Mouse (Mus musculus): ENCODE data around the gene Usp37. TPM values are rescaled to one million over a fixed set of nuclear protein-coding genes. Genes with fewer than 3 reads are reported as not detected.

The Usp37 gene
- polyA plus RNA-seq, 2 experiments = 14.2 to 30.3 TPM

- Histone ChIP-seq H3K27ac (replicated peaks; ENCODE audit: low read depth, low read length) (no peak overlapping the region), H3K4me1 (ENCODE audit: control insufficient read depth, insufficient read depth, low read length) (peaks cover 14% of the 10 kb centered on the region), H3K27me3 (ENCODE audit: control insufficient read depth, insufficient read depth, low read length) (no peaks in the 10 kb centered on the region), H3K36me3 (ENCODE audit: control insufficient read depth, insufficient read depth, low read length) (peaks cover 25% of the 10 kb centered on the region), H3K4me3 (replicated peaks; ENCODE audit: low read length) (no peak overlapping the region), H3K9ac (ENCODE audit: low read depth, low read length, severe bottlenecking) (no peak overlapping the region), H3K9me3 (ENCODE audit: control insufficient read depth, low read length) (no peaks in the 10 kb centered on the region), H3K4me2 (replicated peaks; ENCODE audit: low read depth, low read length, severe bottlenecking) (no peak overlapping the region)
- ATAC-seq (ENCODE audit: low FRiP score, low read depth) = no peak
- TF ChIP-seq POLR2A (IDR thresholded peaks at IDR 0.05; ENCODE audit: borderline replicate concordance, extremely low read depth, insufficient read depth, insufficient read length) = no peak
- DNase-seq (ENCODE audit: low spot score) = no peak
- 88% methylated on average over 11 of the region's 13 CpGs for WGBS
These were observed 148.8 kb downstream of the Usp37 start for GRCm38 (mm10) chr1:74395290-74395689.

GRCm38 (mm10) chr1:74394858-74395257 lies 149.2 kb downstream of the Usp37 start:
- WGBS = 93% methylated on average over 15 of the region's 15 CpGs
- no peak for TF ChIP-seq POLR2A (IDR thresholded peaks at IDR 0.05; ENCODE audit: borderline replicate concordance, extremely low read depth, insufficient read depth, insufficient read length)
- Histone ChIP-seq H3K36me3 (ENCODE audit: control insufficient read depth, insufficient read depth, low read length) (peaks cover 25% of the 10 kb centered on the region), H3K9me3 (ENCODE audit: control insufficient read depth, low read length) (no peaks in the 10 kb centered on the region), H3K4me1 (ENCODE audit: control insufficient read depth, insufficient read depth, low read length) (peaks cover 14% of the 10 kb centered on the region), H3K27me3 (ENCODE audit: control insufficient read depth, insufficient read depth, low read length) (no peaks in the 10 kb centered on the region), H3K9ac (ENCODE audit: low read depth, low read length, severe bottlenecking) (no peak overlapping the region), H3K27ac (replicated peaks; ENCODE audit: low read depth, low read length) (no peak overlapping the region), H3K4me3 (replicated peaks; ENCODE audit: low read length) (no peak overlapping the region), H3K4me2 (replicated peaks; ENCODE audit: low read depth, low read length, severe bottlenecking) (no peak overlapping the region)
- no peak for ATAC-seq (ENCODE audit: low FRiP score, low read depth)
- DNase-seq (ENCODE audit: low spot score) = no peak

- H3K4me1 ChIP-seq (ENCODE audit: control insufficient read depth, insufficient read depth, low read length) = peaks cover 14% of the 10 kb centered on the region
- no peak for ATAC-seq (ENCODE audit: low FRiP score, low read depth)
- no peak overlapping the region for H3K4me3 ChIP-seq (replicated peaks; ENCODE audit: low read length)
- H3K36me3 ChIP-seq (ENCODE audit: control insufficient read depth, insufficient read depth, low read length) = peaks cover 25% of the 10 kb centered on the region
- no peak overlapping the region for H3K27ac ChIP-seq (replicated peaks; ENCODE audit: low read depth, low read length)
- H3K9me3 ChIP-seq (ENCODE audit: control insufficient read depth, low read length) = no peaks in the 10 kb centered on the region
- WGBS = 87% methylated on average over 9 of the region's 9 CpGs
- H3K9ac ChIP-seq (ENCODE audit: low read depth, low read length, severe bottlenecking) = no peak overlapping the region
- no peaks in the 10 kb centered on the region for H3K27me3 ChIP-seq (ENCODE audit: control insufficient read depth, insufficient read depth, low read length)
- no peak for DNase-seq (ENCODE audit: low spot score)
- no peak overlapping the region for H3K4me2 ChIP-seq (replicated peaks; ENCODE audit: low read depth, low read length, severe bottlenecking)
- TF ChIP-seq POLR2A (IDR thresholded peaks at IDR 0.05; ENCODE audit: borderline replicate concordance, extremely low read depth, insufficient read depth, insufficient read length) = no peak
These were observed 149.8 kb downstream of the Usp37 start for GRCm38 (mm10) chr1:74394311-74394710.

GRCm38 (mm10) chr1:74393697-74394096 lies 150.4 kb downstream of the Usp37 start:
- TF ChIP-seq POLR2A (IDR thresholded peaks at IDR 0.05; ENCODE audit: borderline replicate concordance, extremely low read depth, insufficient read depth, insufficient read length) = no peak
- 92% methylated on average over 9 of the region's 9 CpGs for WGBS
- Histone ChIP-seq H3K27ac (replicated peaks; ENCODE audit: low read depth, low read length) (no peak overlapping the region), H3K9me3 (ENCODE audit: control insufficient read depth, low read length) (no peaks in the 10 kb centered on the region), H3K9ac (ENCODE audit: low read depth, low read length, severe bottlenecking) (no peak overlapping the region), H3K4me2 (replicated peaks; ENCODE audit: low read depth, low read length, severe bottlenecking) (peak overlapping the region; percentile 96; the same call in 1 of the 2 replicates), H3K4me3 (replicated peaks; ENCODE audit: low read length) (peak overlapping the region; percentile 76; the same call in 1 of the 2 replicates), H3K27me3 (ENCODE audit: control insufficient read depth, insufficient read depth, low read length) (no peaks in the 10 kb centered on the region), H3K4me1 (ENCODE audit: control insufficient read depth, insufficient read depth, low read length) (peaks cover 14% of the 10 kb centered on the region), H3K36me3 (ENCODE audit: control insufficient read depth, insufficient read depth, low read length) (peaks cover 25% of the 10 kb centered on the region)
- no peak for DNase-seq (ENCODE audit: low spot score)
- no peak for ATAC-seq (ENCODE audit: low FRiP score, low read depth)

GRCm38 (mm10) chr1:74393010-74393409 lies 151.1 kb downstream of the Usp37 start:
- no peak for ATAC-seq (ENCODE audit: low FRiP score, low read depth)
- WGBS = 50% methylated on average over 7 of the region's 7 CpGs
- Histone ChIP-seq H3K9ac (ENCODE audit: low read depth, low read length, severe bottlenecking) (peak overlapping the region; percentile 94), H3K27me3 (ENCODE audit: control insufficient read depth, insufficient read depth, low read length) (no peaks in the 10 kb centered on the region), H3K36me3 (ENCODE audit: control insufficient read depth, insufficient read depth, low read length) (peaks cover 25% of the 10 kb centered on the region), H3K4me1 (ENCODE audit: control insufficient read depth, insufficient read depth, low read length) (peaks cover 14% of the 10 kb centered on the region), H3K27ac (replicated peaks; ENCODE audit: low read depth, low read length) (peak overlapping the region; percentile 96), H3K4me3 (replicated peaks; ENCODE audit: low read length) (peak overlapping the region; percentile 76), H3K4me2 (replicated peaks; ENCODE audit: low read depth, low read length, severe bottlenecking) (peak overlapping the region; percentile 96), H3K9me3 (ENCODE audit: control insufficient read depth, low read length) (no peaks in the 10 kb centered on the region)
- TF ChIP-seq POLR2A (IDR thresholded peaks at IDR 0.05; ENCODE audit: borderline replicate concordance, extremely low read depth, insufficient read depth, insufficient read length) = no peak
- no peak for DNase-seq (ENCODE audit: low spot score)

All from limb, embryonic 14.5 days (tissue).